Mouse (Mus musculus) layer of hippocampus, adult 18-20 months (tissue): Measurements from ENCODE around the gene Setd3. TPM values are rescaled to one million over a fixed set of nuclear protein-coding genes. Genes with fewer than 3 reads are reported as not detected.

ENCODE experiments used
- DNase-seq, 2 experiments: peaks; one replicate each; pipeline ENCODE4 v3.0.0; 2022; ENCODE audit warnings: low spot score in 2 of 2
- long read RNA-seq: library from polyadenylated mRNA; stranded (forward); transcript quantifications from one replicate; pipeline ENCODE4 v2.0.0, GENCODE M21; 2021
- total RNA-seq, 2 experiments: library from RNA; stranded (reverse); gene quantifications; 2 replicates each; pipeline ENCODE4 v1.2.3; 2021

Setd3 gene
- total RNA-seq, result 100 to 1,000 TPM; 155 to 162 TPM
- long read RNA-seq, transcript Setd3-201 (13 exons, 2,755 nt), result major isoform, 118 of 178 reads
- long read RNA-seq, partial matches to known transcripts, result 4 of 178 reads
- long read RNA-seq, other reads (novel, unspliced or antisense), result 53 of 178 reads

GRCm38 (mm10) chr12:108179246-108179320 is at the start of gene Setd3:
Setd3 (minus strand) TSS chr12:108179314.
- no peak for DNase-seq

GRCm38 (mm10) chr12:108227527-108227926 is 48.4 kb upstream of the Setd3 start:
- DNase-seq, result no peak

GRCm38 (mm10) chr12:108226941-108227340 is 47.8 kb upstream of the Setd3 start:
- no peak for DNase-seq

GRCm38 (mm10) chr12:108226216-108226615 is 47.1 kb upstream of the Setd3 start:
- DNase-seq, result no peak

GRCm38 (mm10) chr12:108225781-108226180 is 46.7 kb upstream of the Setd3 start:
- DNase-seq, result no peak

- no peak for DNase-seq
Observed at GRCm38 (mm10) chr12:108223357-108223756, 44.2 kb upstream of the Setd3 start.

- DNase-seq, result no peak
Observed at GRCm38 (mm10) chr12:108221712-108222111, 42.6 kb upstream of the Setd3 start.

- DNase-seq, result no peak
Observed at GRCm38 (mm10) chr12:108221206-108221605, 42.1 kb upstream of the Setd3 start.

- no peak for DNase-seq
Observed at GRCm38 (mm10) chr12:108220621-108221020, 41.5 kb upstream of the Setd3 start.

- DNase-seq, result no peak
Observed at GRCm38 (mm10) chr12:108219825-108220616, 40.9 kb upstream of the Setd3 start.

GRCm38 (mm10) chr12:108219163-108219562 is 40.0 kb upstream of the Setd3 start:
- DNase-seq, result peak in 1 of 2 experiments; percentile 48

- peak; percentile 48 to 69 for DNase-seq
Observed at GRCm38 (mm10) chr12:108217572-108217971, 38.5 kb upstream of the Setd3 start.

- no peak for DNase-seq
Observed at GRCm38 (mm10) chr12:108216611-108217370, 37.7 kb upstream of the Setd3 start.

GRCm38 (mm10) chr12:108215090-108215489 is 36.0 kb upstream of the Setd3 start:
- no peak for DNase-seq

- no peak for DNase-seq
Observed at GRCm38 (mm10) chr12:108213090-108214041, 34.3 kb upstream of the Setd3 start.

GRCm38 (mm10) chr12:108212476-108212875 is 33.4 kb upstream of the Setd3 start:
- DNase-seq, result no peak

- no peak for DNase-seq
Observed at GRCm38 (mm10) chr12:108212071-108212470, 33.0 kb upstream of the Setd3 start.

- no peak for DNase-seq
Observed at GRCm38 (mm10) chr12:108210623-108211022, 31.5 kb upstream of the Setd3 start.

- DNase-seq, result peak; percentile 51 to 78
Observed at GRCm38 (mm10) chr12:108208726-108209438, 29.8 kb upstream of the Setd3 start.

- no peak for DNase-seq
Observed at GRCm38 (mm10) chr12:108208216-108208615, 29.1 kb upstream of the Setd3 start.

- peak in 1 of 2 experiments; percentile 73 for DNase-seq
Observed at GRCm38 (mm10) chr12:108206641-108207040, 27.5 kb upstream of the Setd3 start.
